Mouse (Mus musculus): ENCODE results near the gene Hspa12a. TPM values are rescaled to one million over a fixed set of nuclear protein-coding genes. Genes with fewer than 3 reads are reported as not detected.

The Hspa12a gene
- total and polyA plus RNA-seq, 3 experiments, result 1.3 TPM; not detected in 2

- Histone ChIP-seq H3K36me3 (replicated peaks) (no peaks in the 10 kb centered on the region), H3K4me1 (ENCODE audit: insufficient read depth, low read depth, low read length) (no peaks in the 10 kb centered on the region), H3K4me3 (ENCODE audit: low read depth, low read length) (no peak overlapping the region), H3K27me3 (ENCODE audit: insufficient read depth, low read length) (no peaks in the 10 kb centered on the region), H3K9me3 (replicated peaks) (peaks cover 18% of the 10 kb centered on the region)
- TF ChIP-seq POLR2AphosphoS5 (IDR thresholded peaks at IDR 0.05; ENCODE audit: insufficient replicate concordance, low read depth, low read length), result no peak
- TF ChIP-seq TAL1 (conservative IDR thresholded peaks at IDR 0.05; ENCODE audit: low read depth, low read length), result no peak
- TF ChIP-seq GATA1 (IDR thresholded peaks at IDR 0.05; ENCODE audit: borderline replicate concordance, low read length), result no peak
- no peak for TF ChIP-seq GATA2 (IDR thresholded peaks at IDR 0.05; ENCODE audit: borderline replicate concordance, low read depth, low read length)
- TF ChIP-seq CTCF (IDR thresholded peaks at IDR 0.05; ENCODE audit: low read depth, low read length), result no peak
- no peak for DNase-seq (ENCODE audit: low spot score)
- no peak for ATAC-seq (ENCODE audit: extremely low read depth, insufficient number of reproducible peaks, low FRiP score, poor library complexity, severe bottlenecking)
These were observed 93.9 kb downstream of the Hspa12a start for GRCm38 (mm10) chr19:58849333-58850131.

GRCm38 (mm10) chr19:58843606-58844005 lies 99.8 kb downstream of the Hspa12a start:
- H3K36me3 ChIP-seq (replicated peaks), result no peaks in the 10 kb centered on the region
- DNase-seq (ENCODE audit: low spot score), result no peak
- ATAC-seq (ENCODE audit: extremely low read depth, insufficient number of reproducible peaks, low FRiP score, poor library complexity, severe bottlenecking), result no peak

GRCm38 (mm10) chr19:58840721-58841271 lies 102.7 kb downstream of the Hspa12a start:
- Histone ChIP-seq H3K4me3 (ENCODE audit: low read depth, low read length) (no peak overlapping the region), H3K27me3 (ENCODE audit: insufficient read depth, low read length) (no peaks in the 10 kb centered on the region), H3K36me3 (replicated peaks) (no peaks in the 10 kb centered on the region), H3K4me1 (ENCODE audit: insufficient read depth, low read depth, low read length) (no peaks in the 10 kb centered on the region), H3K9me3 (replicated peaks) (peaks cover 36% of the 10 kb centered on the region)
- no peak for DNase-seq (ENCODE audit: low spot score)
- no peak for TF ChIP-seq TAL1 (conservative IDR thresholded peaks at IDR 0.05; ENCODE audit: low read depth, low read length)
- no peak for TF ChIP-seq POLR2AphosphoS5 (IDR thresholded peaks at IDR 0.05; ENCODE audit: insufficient replicate concordance, low read depth, low read length)
- TF ChIP-seq GATA2 (IDR thresholded peaks at IDR 0.05; ENCODE audit: borderline replicate concordance, low read depth, low read length), result no peak
- no peak for TF ChIP-seq CTCF (IDR thresholded peaks at IDR 0.05; ENCODE audit: low read depth, low read length)
- TF ChIP-seq GATA1 (IDR thresholded peaks at IDR 0.05; ENCODE audit: borderline replicate concordance, low read length), result no peak
- ATAC-seq (ENCODE audit: extremely low read depth, insufficient number of reproducible peaks, low FRiP score, poor library complexity, severe bottlenecking), result no peak

More at GRCm38 (mm10) chr19:58843606-58844005, 99.8 kb downstream of the Hspa12a start:
- no peak for TF ChIP-seq POLR2AphosphoS5 (IDR thresholded peaks at IDR 0.05; ENCODE audit: insufficient replicate concordance, low read depth, low read length)
- TF ChIP-seq GATA1 (IDR thresholded peaks at IDR 0.05; ENCODE audit: borderline replicate concordance, low read length), result no peak
- no peak for TF ChIP-seq TAL1 (conservative IDR thresholded peaks at IDR 0.05; ENCODE audit: low read depth, low read length)
- no peak for TF ChIP-seq GATA2 (IDR thresholded peaks at IDR 0.05; ENCODE audit: borderline replicate concordance, low read depth, low read length)
- TF ChIP-seq CTCF (IDR thresholded peaks at IDR 0.05; ENCODE audit: low read depth, low read length), result no peak
- H3K4me3 ChIP-seq (ENCODE audit: low read depth, low read length), result no peak overlapping the region
- H3K27me3 ChIP-seq (ENCODE audit: insufficient read depth, low read length), result no peaks in the 10 kb centered on the region
- no peaks in the 10 kb centered on the region for H3K4me1 ChIP-seq (ENCODE audit: insufficient read depth, low read depth, low read length)
- H3K9me3 ChIP-seq (replicated peaks), result peaks cover 42% of the 10 kb centered on the region

- Histone ChIP-seq H3K4me3 (ENCODE audit: low read depth, low read length) (no peak overlapping the region), H3K36me3 (replicated peaks) (no peaks in the 10 kb centered on the region), H3K4me1 (ENCODE audit: insufficient read depth, low read depth, low read length) (no peaks in the 10 kb centered on the region), H3K27me3 (ENCODE audit: insufficient read depth, low read length) (no peaks in the 10 kb centered on the region), H3K9me3 (replicated peaks) (peaks cover 38% of the 10 kb centered on the region)
- ATAC-seq (ENCODE audit: extremely low read depth, insufficient number of reproducible peaks, low FRiP score, poor library complexity, severe bottlenecking) (no peak), DNase-seq (ENCODE audit: low spot score) (no peak)
- no peak for TF ChIP-seq GATA2 (IDR thresholded peaks at IDR 0.05; ENCODE audit: borderline replicate concordance, low read depth, low read length)
- TF ChIP-seq POLR2AphosphoS5 (IDR thresholded peaks at IDR 0.05; ENCODE audit: insufficient replicate concordance, low read depth, low read length), result no peak
- no peak for TF ChIP-seq GATA1 (IDR thresholded peaks at IDR 0.05; ENCODE audit: borderline replicate concordance, low read length)
These were observed 103.6 kb downstream of the Hspa12a start for GRCm38 (mm10) chr19:58839806-58840205.

GRCm38 (mm10) chr19:58839345-58839744 lies 104.1 kb downstream of the Hspa12a start:
- DNase-seq (ENCODE audit: low spot score) (no peak), ATAC-seq (ENCODE audit: extremely low read depth, insufficient number of reproducible peaks, low FRiP score, poor library complexity, severe bottlenecking) (no peak)
- TF ChIP-seq TAL1 (conservative IDR thresholded peaks at IDR 0.05; ENCODE audit: low read depth, low read length) (no peak), GATA1 (IDR thresholded peaks at IDR 0.05; ENCODE audit: borderline replicate concordance, low read length) (no peak), POLR2AphosphoS5 (IDR thresholded peaks at IDR 0.05; ENCODE audit: insufficient replicate concordance, low read depth, low read length) (no peak), CTCF (IDR thresholded peaks at IDR 0.05; ENCODE audit: low read depth, low read length) (no peak), GATA2 (IDR thresholded peaks at IDR 0.05; ENCODE audit: borderline replicate concordance, low read depth, low read length) (no peak)
- H3K9me3 ChIP-seq (replicated peaks), result peaks cover 38% of the 10 kb centered on the region
- no peak overlapping the region for H3K4me3 ChIP-seq (ENCODE audit: low read depth, low read length)
- H3K4me1 ChIP-seq (ENCODE audit: insufficient read depth, low read depth, low read length), result no peaks in the 10 kb centered on the region
- no peaks in the 10 kb centered on the region for H3K27me3 ChIP-seq (ENCODE audit: insufficient read depth, low read length)
- H3K36me3 ChIP-seq (replicated peaks), result no peaks in the 10 kb centered on the region

GRCm38 (mm10) chr19:58838706-58839105 lies 104.7 kb downstream of the Hspa12a start:
- DNase-seq (ENCODE audit: low spot score), result no peak
- peaks cover 38% of the 10 kb centered on the region for H3K9me3 ChIP-seq (replicated peaks)

More at GRCm38 (mm10) chr19:58838706-58839105, 104.7 kb downstream of the Hspa12a start:
- Histone ChIP-seq H3K4me1 (ENCODE audit: insufficient read depth, low read depth, low read length) (no peaks in the 10 kb centered on the region), H3K4me3 (ENCODE audit: low read depth, low read length) (no peak overlapping the region), H3K36me3 (replicated peaks) (no peaks in the 10 kb centered on the region), H3K27me3 (ENCODE audit: insufficient read depth, low read length) (no peaks in the 10 kb centered on the region)
- no peak for ATAC-seq (ENCODE audit: extremely low read depth, insufficient number of reproducible peaks, low FRiP score, poor library complexity, severe bottlenecking)
- TF ChIP-seq GATA2 (IDR thresholded peaks at IDR 0.05; ENCODE audit: borderline replicate concordance, low read depth, low read length) (no peak), POLR2AphosphoS5 (IDR thresholded peaks at IDR 0.05; ENCODE audit: insufficient replicate concordance, low read depth, low read length) (no peak), GATA1 (IDR thresholded peaks at IDR 0.05; ENCODE audit: borderline replicate concordance, low read length) (no peak), TAL1 (conservative IDR thresholded peaks at IDR 0.05; ENCODE audit: low read depth, low read length) (no peak), CTCF (IDR thresholded peaks at IDR 0.05; ENCODE audit: low read depth, low read length) (no peak)

Measured in G1E (cell line).